Mouse (Mus musculus) cerebellum, adult (tissue): ENCODE results near the gene Dnah7a.
"Not testable (repeated sequence)": the region's sequence is repeated elsewhere in the genome, so short reads cannot be mapped to it uniquely, and the experiment has no call there.

Source experiments
- ATAC-seq: cut with Nextera tagmentation; 2 replicates; pipeline ENCODE4 v1.9.2; 2017; ENCODE audit warnings: mild to moderate bottlenecking, moderate library complexity, mixed read lengths; ENCODE audit not compliant: insufficient number of reproducible peaks, low FRiP score, low TSS enrichment

The Dnah7a gene

DNA sequence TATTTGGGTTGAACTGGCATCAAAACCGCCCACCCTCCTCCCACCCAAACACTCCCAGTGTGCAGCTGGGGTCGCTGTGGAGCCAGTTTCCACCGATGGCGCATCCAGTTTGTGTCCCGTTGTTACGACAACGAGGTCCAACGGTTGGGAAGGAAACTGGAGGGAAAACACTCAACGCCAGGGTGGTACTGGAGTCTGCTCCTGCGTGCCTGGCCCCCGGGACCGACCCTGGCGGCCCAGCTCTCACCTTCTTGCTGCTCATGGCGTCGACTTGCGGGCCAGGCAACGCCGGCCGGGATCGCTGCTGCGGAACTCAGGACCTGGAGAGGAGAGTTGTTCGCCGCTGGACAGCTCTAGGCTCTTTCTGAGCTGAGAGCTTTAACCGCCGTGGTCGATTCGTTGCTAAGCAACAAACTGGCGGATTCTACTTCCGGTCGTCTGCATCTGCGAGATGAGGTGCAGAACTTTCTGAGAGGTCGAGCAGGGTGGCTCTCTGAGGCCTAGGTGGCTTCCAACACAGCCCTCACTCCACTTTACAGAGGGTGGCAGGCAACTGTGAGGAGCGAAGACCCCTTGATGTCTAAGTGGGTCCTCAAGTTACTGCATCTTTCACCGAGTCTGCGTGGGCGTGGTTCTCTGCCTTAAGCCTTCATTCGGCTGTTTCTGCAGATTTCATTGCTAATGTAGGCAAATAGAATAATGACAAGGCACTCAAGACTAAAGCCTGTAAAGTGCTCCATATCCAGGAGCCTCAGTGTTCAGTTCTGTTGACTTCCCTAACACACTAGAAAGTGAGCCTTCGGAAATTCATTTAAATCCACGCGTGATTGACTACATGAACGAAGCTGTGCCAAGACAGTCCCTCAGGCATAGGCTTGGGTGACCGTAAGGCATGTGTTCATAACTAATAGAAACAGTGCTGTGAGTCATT lies at the start of gene Dnah7a:
Gene Dnah7a, minus strand, starts transcription at position 354 of the 931 bp plus-strand sequence.
- ATAC-seq, result peak; percentile 47; the same call in 1 of the 2 replicates

DNA sequence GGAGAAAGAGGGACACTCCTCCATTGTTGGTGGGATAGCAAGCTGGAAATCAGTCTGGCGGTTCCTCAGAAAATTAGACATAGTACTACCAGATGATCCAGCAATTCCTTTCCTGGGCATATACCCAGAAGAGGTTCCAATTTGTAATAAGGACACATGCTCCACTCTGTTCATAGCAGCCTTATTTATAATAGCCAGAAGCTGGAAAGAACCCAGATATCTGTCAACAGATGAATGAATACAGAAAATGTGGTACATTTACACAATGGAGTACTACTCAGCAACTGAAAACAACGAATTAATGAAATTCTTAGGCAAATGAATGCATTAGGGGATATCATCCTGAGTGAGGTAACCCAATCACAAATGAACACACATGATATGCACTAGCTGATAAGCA lies 46.9 kb upstream of the Dnah7a start:
- not testable (repeated sequence) for ATAC-seq

DNA sequence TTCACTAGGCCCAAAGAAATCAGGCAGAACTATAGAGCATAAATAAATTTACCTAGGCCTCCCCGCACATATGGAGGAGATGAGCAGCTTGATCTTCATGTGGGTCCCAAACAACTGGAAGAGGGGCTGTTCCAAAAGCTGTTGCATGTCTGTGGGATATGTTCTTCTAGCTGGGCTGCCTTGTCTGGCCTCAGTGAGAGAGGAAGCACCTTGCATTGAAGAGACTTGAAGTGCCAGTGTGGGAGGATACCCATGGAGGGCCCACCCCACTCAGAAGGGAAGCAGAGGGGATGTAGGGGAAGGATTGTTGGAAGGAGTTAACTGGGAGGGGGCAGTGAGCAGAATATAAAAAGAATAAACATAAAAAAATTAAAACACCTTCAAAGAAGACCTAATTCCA lies 44.6 kb upstream of the Dnah7a start:
- no peak for ATAC-seq

DNA sequence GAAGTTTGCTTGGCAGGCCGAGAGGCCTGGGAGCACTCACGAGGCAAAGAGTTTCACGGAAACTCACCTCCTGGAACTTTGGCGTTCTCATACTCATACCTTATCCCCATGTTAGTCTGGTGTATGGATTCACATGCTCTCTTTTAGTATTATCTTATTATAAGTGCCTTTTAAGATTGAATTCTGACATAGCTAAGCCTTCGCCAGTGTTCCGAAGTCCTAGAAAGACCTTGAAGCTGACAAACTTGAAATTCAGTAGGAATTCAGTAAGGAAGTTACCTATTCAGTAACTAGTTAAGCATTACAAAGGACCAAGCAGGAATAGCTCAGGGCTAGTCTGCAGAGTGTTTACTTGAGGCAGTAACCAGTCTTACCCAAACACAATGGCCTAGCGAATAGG lies 44.1 kb upstream of the Dnah7a start:
- not testable (repeated sequence) for ATAC-seq

DNA sequence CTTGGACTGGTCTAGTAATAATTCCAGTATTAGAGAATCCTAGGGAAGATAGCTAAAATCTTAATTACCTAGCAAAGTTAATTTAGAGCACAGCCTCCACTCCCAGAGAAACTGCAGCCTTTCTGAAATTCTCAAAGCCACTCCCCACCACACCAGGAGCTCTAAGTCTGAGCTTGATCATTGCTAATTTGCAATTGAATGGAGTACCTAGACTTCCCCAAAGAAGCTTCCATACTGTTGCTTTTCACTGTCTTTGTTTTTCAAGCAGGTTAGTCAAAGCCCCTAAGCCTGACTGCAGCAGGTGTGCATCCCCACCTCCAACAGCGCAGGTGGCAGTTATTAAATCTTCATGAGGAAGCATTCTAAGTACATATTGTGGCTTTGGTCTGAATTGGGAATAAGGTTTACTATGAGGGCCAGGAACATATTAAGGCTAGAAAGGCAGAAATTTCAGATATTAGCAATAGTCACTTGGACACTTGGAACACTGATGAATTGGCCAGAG lies 43.3 kb upstream of the Dnah7a start:
- not testable (repeated sequence) for ATAC-seq

DNA sequence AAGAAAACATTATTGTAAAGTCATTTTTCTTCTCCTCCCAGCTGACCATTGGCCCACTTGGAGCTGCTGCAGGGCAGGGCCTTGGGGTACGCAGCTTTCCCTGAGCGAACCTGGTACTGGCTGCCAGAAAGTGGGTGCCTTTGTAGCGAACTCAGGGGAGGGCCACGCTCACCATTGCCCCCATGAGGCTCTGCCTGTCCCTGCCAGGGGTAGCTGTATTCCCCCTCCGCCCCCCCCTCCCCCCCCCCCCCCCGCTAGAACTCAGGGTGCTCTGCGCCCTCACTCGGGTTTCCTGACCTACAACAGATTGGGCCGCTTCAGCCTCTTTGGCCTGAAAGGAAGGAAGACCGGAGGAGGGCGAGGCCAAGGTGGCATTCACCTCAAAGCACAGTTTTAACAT lies 42.0 kb upstream of the Dnah7a start:
- ATAC-seq, result no peak

DNA sequence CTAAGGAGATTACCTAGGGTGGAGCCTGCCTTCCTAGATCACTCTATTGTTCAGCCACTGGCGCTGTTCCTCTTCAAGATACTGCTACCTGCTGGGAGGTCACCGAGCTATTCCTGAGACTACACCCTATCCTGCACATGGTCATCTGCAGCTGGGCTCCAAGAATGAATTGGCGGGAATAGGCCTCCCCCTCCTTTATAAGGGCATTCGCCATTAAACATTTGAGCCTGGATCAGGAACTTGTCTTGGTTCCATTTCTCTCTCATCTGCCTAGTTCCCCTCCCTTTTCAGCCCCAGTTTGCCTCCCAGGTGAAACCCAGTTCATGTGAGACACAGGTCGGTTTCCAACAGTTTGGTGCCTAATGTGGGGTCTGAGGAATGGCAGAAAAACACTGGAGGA lies 39.4 kb upstream of the Dnah7a start:
- ATAC-seq, result no peak

DNA sequence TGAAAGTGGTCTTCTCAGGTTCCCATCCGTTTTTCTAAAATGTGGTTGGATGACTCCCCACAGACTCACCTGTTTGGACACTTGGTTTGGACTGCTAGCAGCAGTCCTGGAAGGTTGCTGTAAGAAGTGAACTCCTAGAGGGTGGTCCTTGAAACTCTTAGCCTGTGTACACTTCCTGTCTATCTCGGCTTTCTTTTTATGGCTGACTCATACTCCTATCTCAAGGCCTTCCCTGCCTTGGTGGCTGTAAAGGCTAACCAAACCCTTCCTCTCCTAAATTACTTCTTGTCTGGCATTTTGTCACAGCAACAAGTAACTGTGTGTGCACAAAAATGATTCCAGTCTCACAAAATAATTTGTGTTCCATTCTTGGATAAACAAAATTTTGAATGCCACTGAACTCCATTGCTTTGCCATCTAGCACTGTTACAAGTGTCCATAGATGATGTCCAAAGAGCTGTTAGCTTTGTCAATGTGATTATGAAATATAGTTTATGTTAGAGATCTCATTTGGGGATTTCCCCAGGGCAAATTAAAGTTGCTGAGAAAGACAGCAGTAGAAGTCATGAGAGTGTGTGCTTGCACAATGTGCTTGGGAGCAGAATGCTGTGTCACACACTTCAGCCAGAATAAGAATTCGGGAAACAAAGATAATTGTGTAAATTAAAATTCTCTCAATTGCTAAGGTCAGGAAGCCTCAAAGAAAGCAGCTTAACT lies 35.3 kb upstream of the Dnah7a start:
- no peak for ATAC-seq

DNA sequence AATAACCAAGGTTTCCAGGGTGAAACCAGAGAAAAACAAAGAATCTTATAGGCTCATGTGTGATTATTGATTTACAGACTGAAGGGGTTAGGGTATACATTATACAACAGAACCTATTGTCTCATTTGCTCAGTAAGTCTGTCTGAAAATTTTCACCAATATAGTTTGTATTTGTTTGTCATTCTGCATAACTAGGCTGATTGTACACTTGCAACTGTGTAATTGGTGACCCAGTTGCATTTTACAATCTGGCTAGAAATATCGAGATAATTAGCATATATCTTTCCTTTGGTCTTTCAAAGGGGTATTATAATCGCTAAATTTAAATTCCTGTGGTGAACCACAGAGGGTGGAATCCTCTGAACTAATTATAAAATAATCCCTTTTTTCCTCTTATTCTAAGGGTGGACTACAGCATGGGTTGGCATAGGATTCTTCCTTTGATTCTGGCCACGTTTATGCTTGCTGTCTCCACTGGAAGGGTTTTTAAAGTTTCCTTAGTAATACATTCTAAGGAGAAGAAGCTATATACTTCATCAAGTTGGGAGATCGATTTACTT lies 34.3 kb upstream of the Dnah7a start:
- no peak for ATAC-seq

DNA sequence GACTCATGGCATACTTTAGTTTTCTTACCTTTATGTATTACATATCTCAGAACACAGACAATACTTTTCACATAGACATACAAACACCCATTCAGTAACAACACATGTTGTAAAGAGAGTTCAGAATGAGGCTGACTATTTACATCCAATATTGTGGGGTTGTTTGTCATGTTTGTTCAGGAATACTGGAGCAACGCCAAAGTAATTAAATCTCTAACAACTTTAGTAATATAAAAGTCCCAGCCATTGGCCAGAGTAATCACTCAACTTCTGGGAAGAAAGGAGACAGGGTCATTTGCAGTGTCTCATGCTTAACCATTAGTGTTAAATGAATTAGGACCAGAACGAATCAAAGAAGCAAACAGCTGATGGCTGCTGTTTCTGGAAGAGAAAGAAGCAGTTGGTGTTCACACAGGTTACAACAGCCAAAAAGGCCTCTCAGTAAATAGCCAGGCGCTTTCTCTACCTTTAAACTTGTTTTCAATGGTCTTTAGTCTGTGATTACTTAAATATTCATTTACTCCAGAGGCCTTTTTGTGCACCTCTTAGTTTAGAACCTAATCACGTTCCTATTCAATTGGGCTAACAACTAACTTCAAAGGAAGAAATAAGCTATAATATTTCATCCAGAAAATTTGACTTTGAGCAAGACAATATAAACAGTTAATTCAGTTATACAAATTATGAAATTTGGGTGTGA lies 33.6 kb upstream of the Dnah7a start:
- not testable (repeated sequence) for ATAC-seq

DNA sequence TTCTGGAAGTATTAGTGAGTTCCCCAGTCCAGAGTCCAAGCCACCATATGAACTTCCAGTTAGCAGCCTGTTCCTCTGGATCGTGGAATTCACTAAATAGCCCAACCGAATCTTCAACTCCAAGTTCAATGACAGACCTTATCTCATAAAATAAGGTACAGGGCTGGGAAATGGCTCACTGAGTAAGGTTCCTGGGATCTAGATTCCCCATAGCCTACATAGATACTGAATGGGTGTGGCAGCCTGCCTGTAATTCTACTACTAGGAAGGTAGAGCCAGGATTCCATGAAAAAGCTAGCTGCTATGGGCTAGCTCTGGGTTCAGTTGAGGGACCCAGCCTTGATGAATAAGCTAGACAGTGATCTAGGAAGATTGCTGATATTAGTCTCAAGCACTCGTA lies 30.0 kb upstream of the Dnah7a start:
- no peak for ATAC-seq

DNA sequence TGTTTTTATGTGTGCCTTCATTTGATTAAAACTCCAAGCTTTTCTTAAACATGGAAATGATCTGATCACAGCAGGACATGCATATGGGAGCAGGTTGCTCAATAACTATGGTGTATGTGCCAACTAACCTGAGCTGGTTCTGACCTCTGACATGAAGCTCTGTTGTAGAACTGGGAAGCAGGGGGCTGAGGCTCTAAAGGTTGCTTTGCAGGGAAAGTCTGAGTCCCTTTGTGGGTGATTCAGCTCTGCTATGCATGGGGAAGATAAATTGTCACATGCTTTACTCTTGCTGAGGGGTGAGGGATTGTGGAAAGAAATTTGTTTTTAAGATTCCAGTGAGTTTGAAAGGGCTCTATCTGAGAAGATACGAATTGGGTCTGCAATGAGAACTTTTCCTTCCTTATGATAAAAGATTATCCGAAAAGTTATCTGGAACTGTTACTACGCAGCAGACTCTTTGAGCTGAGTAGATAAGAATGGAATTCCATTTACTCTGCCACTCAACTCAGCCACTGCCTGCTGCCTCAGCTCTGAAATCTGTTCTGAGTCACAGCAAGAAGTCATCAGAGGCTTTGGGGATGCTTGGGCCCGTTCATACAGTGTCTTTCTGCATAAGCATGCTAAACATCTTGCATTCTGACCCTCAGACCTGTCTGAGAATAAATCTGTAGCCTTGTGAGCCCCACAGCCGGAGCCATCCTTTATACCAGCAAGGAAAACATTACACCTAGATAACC lies 22.1 kb upstream of the Dnah7a start:
- ATAC-seq, result no peak

DNA sequence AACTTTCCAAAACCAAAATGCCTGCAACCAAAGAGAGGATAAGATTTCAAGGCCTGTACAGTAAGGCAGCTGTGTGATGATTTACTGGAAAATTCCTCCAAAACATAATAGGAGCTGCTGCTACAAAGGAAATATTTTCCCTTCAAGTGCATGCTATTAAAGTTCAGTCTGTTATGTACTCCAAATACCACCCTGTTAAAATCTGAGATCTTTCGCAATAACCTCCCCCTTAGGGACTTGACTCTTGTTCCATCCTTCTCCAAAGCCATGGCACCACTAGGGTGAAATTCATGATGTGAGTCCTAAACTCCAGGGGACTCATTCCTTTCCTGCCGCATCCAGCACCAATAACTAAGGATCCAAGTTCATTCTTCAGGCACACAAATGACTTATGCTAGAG lies 20.3 kb upstream of the Dnah7a start:
- no peak for ATAC-seq

DNA sequence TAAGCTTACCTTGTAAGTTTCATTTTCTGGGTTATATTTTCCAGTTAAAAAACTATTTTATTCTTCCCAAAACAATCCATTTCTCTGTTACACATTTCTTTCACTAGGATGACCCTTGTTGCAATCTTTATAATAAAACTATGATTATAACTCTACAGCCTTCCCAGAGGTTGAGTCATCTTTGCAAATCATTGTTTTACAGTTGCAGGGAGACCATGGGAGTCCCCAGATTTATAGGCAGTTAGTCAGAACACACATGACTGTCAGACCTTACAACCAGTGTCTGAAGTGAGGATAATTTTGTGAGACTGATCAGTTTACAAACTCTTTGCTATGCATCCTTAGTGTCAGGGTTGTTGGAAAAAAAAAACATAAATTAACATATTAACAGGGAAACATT lies 14.8 kb upstream of the Dnah7a start:
- no peak for ATAC-seq

DNA sequence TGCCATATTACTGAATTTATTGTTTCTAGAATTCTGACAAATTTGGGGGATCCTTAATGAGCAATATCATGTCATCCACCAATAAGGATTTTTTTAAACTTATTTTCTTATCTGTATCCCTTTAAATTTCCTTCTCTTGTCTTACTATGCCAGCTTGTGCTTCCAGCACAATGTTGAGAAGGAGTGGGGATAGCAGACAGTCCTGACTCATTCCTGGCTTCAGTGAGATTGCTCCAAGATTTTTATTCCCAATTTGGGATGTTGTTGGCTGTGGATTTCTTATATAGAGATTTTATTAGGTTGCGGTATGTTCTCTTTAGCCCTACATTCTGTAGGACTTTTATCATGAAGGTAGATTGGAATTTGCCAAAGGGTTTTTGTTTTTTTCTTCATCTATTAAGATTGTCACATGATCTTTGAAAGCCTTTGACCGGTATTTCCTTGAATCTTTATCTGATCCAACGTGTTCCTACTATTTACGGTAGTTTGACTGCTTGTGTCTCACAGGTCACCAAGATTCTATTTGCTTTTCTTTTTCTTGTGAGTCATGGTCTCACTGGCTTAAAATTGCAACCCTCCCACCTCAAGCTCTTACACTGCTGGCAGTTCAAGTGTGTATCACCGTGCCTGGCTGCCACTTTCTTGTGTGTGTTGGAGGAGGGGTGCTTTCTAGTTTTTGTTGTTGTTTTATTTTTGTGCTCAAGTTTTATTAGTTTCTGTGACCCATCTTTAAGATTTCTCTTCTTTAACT lies 14.2 kb upstream of the Dnah7a start:
- ATAC-seq, result no peak

DNA sequence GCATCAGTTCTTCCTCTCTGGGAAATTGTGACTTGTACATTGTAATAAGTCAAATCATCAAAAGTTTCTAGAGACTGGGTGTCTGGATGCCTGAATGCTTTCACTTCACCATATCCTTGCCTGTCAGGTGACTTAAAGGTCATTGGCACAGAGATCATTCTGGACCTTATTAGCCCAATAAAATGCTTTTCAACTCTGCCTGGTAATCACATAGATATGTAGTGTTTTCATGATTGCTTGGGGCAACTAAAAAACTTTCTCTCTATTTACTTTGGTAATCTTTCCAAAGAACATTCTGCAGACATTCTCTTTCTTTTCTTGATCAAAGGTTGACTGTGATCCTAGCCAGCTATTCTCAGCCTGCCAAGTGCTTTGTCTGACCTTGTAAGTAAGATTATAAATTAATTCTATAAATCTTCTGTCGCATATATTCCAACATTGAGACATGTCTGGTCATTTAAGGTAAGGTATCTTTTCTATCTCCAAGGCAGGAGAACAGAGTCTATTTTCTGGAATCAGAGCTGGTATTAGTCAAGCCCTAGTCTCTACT lies 9.5 kb upstream of the Dnah7a start:
- ATAC-seq, result no peak

DNA sequence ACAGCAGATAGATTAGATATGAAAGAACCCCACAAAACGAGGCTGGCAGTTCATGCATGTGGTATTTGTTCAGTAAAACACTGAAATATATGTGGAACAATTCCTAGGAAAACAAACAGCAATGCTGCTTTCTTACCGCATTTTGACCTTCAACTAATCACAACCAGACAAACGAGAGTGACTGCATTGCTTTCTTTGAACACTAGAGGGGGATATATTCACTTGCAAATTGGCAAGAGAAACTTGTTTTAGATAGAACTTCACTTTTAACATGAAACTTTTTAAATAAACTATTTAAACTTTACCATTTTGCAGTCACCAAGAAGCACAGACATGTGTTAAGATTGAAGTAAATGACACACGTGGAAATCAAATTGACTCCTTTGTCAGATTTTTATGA lies 8.9 kb upstream of the Dnah7a start:
- ATAC-seq, result no peak

DNA sequence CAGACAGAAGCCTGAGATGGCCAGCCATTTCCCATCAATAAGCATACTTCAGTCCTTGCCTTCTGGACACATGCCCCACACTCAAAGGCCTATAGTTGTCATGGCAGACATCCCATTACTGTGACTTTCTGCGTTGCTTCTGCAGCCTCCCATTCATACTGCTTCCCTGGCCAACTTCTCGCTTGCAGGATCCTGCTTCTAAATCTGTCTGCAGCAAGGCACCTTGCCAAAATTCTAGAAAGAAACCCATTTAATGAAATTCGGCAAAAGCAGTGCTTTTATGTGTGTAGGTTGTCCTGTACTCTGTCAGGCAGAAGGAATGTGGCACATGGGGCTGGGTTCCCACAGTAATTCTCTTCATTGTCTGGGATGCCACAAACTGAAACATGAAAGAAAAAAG lies 6.8 kb upstream of the Dnah7a start:
- ATAC-seq, result not testable (repeated sequence)

DNA sequence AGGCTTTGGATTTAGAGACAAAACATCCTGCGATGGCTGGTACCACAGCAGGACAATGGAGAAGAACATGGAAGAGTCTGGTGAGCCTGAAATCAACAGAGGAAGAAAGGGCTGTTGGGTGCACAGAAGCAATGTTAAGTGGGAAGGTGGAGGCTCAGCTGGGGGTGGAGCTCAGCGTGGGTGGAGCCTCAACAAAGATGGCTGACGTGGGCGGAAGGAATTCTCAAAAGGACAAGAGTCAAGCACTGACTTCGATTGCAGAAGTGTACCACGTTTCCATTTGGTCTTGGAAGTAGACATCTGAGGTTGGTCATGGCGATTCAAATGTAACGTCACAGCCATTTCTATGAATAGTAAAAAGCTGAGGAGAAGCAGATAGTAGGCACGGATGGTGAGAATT lies 4.5 kb upstream of the Dnah7a start:
- ATAC-seq, result no peak
